Mouse (Mus musculus) monocyte, adult 5-6 weeks (primary cell): Measurements from ENCODE around the gene Dedd. TPM values are rescaled to one million over a fixed set of nuclear protein-coding genes. Genes with fewer than 3 reads are reported as not detected.

ENCODE experiments used
- ATAC-seq: fragments of 153-309, 156-312 bp; replicated peaks from 2 replicates; pipeline ENCODE4 v1.8.0; 2017; ENCODE audit warnings: mild to moderate bottlenecking; ENCODE audit not compliant: low TSS enrichment, insufficient number of reproducible peaks, severe bottlenecking, poor library complexity, low FRiP score
- total RNA-seq: library from RNA; stranded (forward); fragments of 200-1000, 200-491, 200-594 nt; gene quantifications from 3 replicates; pipeline ENCODE4 v1.2.3, GENCODE M21; 2017

Gene Dedd
- total RNA-seq, 1 experiment from 2014 or later, result 12.6 TPM

DNA sequence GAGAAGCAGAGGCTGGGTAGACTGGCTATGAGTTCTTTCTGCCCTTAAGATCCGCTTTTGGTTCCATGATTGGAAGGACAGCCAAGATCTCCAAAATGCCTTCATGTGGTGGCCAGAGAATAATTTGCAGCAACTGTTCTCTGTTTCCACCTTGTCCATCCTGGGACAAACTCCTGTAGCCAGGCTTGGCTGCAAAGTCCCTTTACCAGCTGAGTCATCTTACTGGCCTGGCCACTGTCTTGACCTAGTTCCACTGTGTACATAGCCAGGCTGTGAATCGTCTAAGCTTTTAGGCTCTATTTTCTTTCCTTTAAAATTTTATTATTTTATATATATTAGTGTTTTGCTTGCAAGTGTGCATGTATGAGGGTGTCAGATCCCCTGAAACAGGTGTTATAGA, 20.3 kb downstream of the Dedd start:
- no peak for ATAC-seq

DNA sequence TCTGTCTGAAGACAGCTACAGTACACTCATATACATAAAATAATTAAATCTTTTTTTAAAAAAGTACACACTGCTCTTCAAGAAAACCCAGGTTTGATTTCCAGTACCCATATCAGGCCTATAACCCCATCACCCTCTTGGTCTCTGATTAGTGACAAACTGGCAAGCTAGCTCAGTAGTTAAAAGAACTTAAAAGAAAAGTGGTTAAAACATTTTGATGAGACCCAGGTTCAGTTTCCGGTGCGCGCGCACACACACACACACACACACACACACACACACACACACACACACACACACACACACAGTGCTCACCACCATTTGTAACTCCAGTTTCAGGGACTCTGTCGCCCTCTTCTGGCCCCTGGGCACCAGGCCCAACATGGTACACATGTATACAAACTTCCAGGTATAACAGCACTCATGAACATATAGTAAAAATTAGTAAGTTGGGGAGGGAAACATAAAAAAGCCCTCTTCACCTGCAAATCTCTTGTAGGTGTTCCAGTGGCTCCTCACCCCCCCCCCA, 26.9 kb downstream of the Dedd start:
- no peak for ATAC-seq

DNA sequence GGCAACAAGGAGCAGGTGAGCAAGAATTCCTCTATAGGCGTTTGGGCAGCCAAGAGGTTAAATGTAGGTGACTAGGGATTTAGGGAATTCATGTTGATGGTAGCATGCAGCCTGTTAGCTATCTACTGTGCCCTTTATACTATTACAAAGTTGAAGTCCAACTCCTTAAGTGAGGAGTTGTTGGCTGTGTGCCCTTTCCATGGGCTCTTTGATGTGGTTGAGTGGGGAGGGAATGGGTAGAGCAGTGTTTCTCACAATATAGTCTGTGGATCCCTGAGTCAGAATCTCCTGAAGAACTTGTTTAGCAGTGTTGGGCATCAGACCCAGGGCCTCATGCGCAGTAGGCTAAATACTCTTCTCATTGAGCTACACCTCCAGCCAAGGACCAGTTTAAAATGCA, 27.9 kb downstream of the Dedd start:
- ATAC-seq, result no peak

DNA sequence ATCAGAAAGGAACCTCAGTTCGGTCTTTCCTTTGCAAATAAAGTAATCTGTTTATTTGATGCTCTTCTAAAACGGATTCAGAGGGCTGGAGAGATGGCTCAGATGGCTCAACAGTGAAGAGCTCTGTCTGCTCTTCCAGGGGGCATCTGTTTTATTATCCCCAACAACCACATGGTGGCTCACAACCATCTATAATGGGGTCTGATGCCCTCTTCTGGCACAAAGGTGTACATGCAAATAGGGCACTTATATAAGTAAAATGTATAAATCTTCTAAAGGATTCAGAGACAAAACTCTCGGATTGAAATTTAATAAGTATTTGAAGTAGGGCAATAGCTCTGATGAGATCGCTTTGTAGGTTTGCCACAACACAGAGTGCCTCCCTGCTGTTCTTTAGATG, 29.5 kb downstream of the Dedd start:
- no peak for ATAC-seq

DNA sequence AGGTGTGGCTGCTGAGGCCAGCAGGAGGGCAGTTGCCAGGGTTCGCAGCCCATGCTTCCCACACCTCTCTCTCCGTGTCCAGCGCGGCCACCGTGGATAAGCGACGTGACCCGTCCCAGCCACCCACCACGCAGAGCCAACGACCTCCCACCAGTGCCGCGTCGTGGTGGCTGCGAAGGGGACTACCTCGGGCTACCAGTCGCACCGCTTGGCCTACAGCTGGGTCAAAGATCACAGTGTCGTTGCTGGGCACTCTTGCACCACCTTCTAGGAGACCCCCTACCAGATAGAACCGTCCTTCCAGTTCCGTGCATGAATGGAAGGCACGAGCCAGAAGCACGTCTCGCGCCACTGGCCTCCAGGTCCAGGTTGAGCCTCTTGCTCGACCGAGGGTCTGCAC, 31.3 kb downstream of the Dedd start:
- ATAC-seq, result no peak

DNA sequence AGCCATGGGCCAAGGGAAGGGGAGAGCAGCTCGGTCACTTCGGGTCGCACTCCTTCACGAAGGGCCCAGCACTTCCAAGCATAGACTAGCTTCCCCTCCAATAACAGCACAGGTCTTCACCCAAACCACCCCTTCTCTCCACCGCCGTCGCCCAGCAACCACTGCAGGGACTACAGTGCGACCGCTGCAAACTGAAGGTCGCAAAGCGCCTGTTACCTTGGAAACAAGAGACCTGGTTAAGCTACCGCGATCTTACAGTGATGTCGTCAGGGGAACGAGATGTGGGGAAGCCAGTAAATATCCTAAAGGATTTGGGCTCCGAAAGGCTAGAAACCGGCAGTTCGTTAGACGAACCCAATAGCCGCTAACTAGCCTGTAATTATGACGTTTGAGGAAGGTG, 31.7 kb downstream of the Dedd start, which contains the start of gene Klhdc9:
TSS of gene Klhdc9 (minus strand) at position 143 of the 400 bp plus-strand sequence.
- ATAC-seq, result peak; percentile 76

DNA sequence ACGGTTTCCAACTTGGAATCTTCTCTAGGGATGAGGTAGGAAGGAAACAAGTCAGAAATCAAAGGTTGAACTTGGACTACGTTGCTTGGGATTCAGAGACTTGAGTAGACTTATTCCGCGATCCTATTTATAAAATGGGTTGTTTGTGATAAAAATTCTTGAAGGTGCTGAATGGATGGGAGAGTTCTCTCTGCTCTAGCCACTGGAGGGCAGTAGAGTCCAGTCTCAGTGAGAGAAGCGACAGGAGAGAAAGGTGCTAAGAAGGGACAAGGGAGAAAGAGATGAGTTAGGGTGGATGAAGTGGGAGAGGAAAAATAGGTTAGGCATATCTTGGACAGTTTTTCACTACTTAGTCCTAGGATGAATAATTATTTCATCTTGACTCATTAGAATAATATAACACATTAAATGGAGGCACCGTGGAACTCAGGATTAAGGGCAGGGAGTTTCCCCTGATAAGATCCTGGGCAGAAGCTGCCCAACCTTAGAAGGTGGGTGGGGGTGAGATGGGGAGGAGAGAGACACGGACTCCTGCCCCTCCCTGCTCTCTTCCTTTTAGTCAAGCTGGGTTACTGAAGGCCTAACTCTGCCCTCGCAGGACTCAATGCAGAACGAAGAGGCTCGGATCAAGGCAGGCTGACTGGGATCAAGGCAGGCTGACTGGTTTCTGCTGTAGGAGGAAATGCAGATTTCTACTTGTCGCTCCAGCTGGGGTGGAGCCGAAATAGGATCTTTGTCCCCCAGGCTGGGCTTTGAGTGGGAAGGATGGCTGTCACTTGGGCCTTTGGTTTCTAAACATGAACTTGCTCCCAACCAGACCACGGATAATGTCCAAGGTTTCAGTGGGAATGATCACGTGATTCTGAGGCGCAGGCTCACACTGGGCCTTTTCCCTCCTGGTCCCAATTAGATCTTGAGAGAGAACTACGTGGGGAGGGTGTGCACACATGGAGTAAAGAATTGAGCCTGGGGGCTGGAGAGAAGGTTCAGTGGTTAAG, 32.5 kb downstream of the Dedd start:
- ATAC-seq, result peak; percentile 65

DNA sequence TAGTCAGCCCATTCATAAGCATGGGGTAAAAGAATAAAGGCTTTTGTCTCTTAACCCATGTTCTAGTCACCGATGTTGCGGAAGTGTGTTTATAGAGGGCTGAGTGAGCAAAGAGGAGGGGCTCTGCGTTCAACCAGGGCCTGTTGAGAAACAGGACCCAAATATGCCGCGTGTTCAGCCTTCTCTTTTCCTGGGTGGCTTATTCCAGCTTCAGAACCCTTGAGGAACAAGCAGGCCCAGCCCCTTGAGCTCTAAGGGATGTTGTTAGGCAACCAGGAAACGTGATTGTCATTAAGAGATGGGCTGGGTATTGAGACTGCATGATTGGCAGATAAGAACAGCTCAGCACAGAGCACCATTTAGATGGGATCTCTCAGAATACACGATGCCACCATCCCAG, 37.0 kb downstream of the Dedd start:
- peak; percentile 42; the same call in 1 of the 2 replicates for ATAC-seq

DNA sequence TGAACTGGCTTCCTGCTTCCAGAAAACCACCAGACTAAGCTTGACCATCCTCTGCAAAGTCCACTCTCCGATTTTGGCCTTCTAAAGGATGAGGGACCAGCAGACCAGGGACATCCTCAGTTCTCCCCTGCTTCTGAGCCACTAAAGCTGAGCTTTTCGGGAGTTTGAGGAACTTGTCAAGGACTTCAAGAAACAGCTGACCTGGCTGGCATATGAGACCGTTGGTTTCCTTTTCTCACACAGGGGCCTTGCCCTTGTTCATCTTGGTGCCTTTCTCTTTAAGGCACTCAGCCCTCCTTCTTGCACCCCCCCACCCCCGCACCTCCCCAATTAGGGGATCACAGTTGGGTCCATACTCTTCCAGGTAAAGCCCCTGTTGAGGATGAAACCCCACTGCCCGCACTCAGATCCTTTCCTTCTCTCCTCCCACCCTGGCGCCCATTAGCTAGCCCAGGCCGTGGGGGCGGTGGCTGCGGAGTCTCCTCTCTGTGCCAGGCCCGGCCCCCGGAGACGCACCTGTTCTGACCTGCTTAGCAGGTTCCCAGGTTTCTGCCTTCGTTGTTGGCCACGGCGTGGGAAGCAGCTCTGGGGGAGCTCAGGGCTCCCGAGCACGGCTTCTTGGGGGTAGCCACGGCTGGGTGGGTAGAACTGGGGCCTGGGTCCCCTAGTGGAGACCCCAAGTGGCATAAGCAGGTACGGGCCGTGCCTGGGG, 41.1 kb downstream of the Dedd start, which contains the start of gene Nectin4:
TSS of gene Nectin4 (plus strand) at position 255 of the 712 bp plus-strand sequence.
- peak; percentile 78 for ATAC-seq

DNA sequence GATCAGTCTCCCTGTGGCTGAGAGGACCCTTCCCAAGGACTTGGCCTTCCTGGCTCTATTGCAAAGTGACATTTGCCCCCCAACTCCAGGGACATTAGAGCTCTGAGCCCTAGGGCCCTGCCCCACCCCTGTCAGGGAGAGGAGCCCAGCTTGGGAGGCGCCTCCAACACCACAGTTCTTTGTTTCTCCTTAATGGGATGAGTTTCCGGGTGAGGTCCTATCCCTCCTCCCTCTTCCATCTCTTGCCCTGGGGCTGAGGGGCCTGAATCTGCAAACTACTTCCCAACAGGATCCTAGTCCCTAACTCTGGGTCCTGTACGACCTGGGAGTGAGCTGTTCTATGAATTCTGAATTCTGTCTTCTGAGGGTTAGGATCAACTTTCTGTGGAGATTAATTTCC, 43.9 kb downstream of the Dedd start:
- ATAC-seq, result no peak

DNA sequence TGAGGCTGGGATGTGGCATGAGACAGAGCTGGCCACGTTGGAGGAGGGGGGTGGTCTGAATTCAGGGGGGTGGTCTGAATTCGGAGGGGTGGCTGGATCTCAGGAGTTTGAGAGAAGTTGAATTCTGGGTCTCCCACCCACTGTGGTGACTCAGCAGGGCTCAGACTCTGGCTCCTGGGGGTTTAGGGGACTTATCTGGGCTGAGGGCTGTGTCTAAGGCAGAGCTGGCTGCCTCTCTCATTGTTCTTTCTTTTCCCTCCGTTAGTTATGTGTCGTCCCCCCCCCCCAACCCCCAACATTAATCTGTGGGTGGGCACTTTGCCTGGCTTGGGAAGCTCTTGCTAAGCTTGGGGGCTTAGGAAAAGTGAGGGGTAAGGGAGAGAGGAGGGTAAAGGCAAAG, 45.0 kb downstream of the Dedd start:
- ATAC-seq, result no peak

DNA sequence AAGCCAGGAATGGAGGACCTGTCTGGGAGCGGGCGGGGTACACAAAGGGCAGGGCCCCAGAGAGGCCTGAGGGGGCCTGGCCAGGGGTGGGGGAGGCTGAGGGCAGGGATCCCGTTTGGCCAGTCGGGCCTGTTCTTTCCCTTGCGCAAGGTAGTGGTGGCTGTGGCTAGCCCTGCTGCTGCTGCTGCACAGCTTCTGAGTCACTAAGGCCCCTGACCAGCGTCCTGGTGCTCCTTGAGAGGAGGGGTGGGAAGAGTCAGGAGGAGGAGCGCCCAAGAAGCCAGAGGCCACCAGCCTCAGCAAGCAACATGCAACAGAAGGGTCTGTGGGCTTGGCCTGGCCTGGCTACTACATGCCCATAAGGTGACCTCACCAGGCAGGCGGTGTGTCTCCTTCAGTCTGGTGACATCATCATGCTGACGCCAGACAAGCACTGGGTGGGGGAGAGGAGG, 46.7 kb downstream of the Dedd start:
- no peak for ATAC-seq

DNA sequence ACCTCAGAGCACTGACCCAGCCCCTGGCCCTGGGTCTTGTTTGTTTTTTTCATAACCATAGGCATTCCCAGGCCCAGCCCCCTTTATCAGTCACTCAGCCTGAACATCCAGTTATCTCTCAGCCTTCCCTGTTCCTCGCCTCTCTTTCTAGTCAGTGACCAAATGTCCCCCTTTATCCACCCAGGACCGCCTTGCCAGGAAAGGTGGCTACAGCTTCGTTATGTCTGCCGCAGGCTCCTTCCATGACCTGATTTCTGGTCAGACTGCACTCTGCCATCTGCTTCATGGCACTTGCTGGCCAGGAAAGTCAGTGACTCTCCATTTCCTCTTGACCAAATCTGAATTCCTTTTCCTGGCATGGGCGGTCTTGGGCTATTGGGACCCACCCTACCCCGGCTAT, 49.4 kb downstream of the Dedd start:
- ATAC-seq, result no peak

DNA sequence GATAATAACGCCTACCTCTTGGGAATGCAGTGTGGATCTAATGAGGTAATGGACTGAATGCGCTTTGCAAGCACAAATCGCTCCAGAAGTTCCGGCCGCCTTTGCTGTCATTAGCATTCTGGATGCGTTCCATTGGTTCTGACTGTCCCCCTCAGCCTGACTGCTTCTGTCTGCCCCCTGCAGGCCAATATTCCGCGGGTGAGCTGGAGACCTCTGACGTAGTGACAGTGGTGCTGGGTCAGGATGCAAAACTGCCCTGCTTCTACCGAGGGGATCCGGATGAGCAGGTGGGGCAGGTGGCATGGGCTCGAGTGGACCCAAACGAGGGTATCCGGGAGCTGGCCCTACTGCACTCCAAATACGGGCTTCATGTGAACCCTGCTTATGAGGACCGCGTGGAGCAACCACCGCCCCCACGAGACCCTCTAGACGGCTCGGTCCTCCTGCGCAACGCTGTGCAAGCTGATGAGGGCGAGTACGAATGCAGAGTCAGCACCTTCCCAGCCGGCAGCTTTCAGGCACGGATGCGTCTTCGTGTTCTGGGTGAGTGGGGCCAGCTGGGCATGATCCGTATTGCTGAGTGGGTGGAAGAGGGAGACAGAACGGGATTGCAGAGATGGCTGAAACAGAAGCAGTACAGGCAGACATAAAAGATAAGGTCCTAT, 51.1 kb downstream of the Dedd start:
- ATAC-seq, result peak; percentile 84

DNA sequence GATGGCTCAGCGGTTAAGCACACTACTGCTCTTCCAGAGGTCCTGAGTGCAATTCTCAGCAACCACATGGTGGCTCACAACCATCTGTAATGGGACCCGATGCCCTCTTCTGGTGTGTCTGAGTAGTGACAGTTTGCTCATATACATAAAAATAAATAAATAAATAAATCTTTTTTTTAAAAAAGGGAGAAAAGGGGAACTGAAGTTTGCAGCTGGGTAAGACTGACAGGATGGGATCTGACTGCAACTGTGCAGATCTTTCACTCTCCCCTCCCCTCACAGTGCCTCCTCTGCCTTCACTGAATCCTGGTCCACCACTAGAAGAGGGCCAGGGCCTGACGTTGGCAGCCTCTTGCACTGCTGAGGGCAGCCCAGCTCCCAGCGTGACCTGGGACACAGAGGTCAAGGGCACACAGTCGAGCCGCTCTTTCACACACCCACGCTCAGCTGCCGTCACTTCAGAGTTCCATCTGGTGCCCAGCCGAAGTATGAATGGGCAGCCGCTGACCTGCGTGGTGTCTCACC, 53.2 kb downstream of the Dedd start:
- no peak for ATAC-seq

DNA sequence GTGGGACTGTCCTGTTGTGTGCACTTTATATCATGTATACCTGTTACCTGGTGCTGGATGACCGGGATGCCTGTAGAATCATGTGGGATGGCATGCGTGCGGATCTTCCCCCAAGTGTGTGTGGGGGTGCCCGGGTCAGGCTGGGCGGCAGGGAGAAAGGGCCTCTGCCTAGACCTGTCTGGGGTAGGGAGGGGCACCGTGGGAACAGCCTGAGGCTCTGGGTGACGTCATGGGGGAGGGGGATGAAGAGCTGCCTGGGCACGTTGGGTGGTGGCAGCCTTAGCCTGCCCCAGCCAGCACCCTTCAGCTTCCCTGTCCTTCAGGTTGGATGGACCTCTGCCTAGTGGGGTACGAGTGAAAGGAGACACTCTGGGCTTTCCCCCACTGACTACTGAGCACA, 55.4 kb downstream of the Dedd start:
- ATAC-seq, result no peak

DNA sequence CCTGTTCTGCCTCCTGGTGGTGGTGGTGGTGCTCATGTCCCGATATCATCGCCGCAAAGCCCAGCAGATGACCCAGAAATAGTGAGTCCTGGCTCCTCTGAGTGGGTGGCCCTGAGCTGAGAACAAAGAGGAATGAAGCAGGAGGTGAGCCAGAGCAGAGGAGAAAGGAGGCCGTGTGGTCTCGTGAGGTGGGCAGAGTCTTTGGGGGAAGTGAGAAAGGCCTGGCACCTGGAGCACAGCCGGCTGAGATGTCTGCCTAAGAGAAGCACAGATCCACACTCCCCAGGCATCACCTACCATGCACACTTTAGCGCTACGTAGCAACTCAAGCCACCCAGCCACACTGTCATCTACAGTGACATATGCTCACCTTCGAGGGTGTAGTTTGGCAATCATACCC, 56.2 kb downstream of the Dedd start:
- ATAC-seq, result no peak

DNA sequence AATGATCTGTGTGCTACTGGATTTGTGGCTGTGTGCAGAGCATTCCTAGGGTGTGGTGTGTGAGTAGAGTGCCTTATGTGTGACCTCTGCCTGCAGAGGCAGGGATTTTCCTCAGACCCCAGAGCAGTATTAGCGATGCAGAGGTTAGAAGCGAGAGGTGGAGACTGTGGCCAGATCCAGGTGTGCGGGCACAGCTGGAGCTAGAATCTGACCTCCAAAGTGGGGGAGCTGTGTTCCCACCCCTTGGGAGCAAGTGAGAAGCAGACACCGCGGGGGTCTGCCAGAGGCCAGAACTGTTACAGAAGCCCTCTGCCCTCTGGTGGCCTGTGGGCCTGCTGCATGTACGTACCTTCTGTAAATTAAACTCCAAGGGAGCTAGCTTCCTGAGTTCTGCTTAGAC, 58.2 kb downstream of the Dedd start:
- no peak for ATAC-seq
